Mouse (Mus musculus) cerebral cortex, adult 2 months (tissue): ENCODE data around the gene Efna5.

Experiments used
- WGBS: fragments of 180-500 bp; shearing (Covaris S2); methylation state at CpG from one replicate; pipeline ENCODE4 v1.1.7; 2018; 5-methylcytosine and 5-hydroxymethylcytosine counted together

The Efna5 gene

DNA sequence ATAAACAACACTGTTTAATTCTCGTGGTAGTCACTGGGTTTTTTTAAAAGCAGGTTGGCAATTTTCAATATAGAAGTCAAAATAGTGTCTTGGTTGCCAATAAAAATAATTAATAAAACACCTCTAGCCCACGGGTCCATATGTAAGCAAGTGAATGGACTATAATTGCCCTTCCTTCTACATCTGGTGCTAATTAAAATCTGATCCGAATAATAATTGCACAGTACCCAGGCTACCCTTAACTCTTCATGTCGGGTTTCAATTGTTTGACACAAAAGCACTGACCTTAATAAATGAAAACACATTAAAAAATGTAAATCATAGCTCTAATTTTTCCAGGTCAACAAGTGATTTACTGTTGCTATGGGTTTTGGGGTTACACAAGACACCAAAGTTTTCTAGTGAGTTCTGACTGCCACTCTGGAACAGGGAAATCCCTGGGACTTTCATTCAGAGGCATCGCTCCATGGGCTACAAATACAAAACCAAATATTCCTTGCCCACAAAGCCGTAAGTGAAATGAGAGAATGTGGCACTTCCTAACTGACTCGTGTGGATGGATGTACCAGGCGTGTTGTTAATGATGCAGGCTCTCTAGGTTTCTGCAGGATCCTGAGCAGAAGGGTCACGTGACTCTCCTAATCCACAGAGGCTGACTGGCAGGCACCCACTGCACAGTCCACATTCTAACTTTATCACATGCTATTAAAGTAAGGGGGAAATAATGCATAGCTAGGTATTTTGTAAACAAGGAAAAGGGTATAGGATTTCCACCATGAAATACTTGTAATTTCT is 178.9 kb downstream of the Efna5 start:
- WGBS: 70% methylated on average over 9 of the region's 9 CpGs

DNA sequence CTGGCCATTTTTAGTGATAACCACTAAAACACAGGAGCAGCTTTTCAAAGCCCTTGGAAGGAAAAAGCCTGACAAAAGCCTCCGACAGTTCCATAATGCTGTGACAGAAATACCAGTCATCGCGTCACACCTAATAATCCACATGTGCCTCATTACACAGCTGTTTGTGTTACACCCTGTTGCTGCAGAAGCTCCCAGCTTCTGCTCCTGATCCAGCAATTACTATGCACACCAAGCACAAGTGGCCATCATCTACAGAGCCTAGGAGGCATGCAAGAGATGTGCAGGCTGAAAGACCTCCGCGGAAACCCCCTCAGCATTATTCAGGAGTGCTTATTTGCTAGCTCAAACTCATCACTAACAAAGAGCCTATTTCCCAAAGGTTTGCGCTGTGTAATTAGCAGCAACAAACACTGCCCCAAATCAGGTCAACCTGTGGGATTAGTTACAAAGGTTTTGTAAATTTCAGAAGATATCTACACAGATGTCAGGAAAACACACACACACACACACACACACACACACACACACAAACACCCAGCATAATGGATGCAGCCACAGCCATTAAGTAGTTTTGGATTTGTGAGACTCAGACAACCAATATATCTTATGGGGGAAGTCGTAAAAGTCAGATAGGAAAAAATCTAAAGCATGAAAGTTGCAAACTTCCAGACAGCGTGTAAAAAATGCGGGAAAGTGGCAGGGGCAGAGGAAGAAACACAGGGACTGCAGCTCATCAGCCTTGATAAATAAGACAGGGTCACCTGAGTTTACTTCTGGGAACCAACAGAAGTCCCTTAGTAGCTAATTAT is 180.1 kb downstream of the Efna5 start:
- 72% methylated on average over 9 of the region's 9 CpGs for WGBS

DNA sequence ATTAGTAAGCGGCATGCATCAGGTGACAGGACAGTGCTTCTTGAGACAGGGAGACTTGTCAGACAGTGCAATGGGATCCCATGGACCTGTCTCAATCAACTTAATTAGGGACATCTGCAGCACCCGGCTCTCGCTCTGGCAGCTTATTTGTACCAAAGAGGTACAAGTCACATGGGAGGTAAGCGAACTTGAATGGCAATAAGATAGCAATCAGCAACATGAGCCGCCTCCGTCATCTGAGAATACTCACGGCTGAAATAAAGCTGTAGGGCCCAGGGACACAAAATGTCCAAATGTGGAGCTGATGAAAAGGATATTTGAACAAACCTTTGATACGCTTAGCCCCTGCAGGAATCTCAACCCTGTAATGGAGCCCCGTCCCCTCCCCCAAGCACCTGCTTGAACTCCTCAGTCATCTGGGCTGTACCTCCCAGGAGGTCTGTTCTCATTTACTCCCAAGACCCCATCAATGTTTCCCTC is 186.1 kb downstream of the Efna5 start:
- 91% methylated on average over 9 of the region's 9 CpGs for WGBS

DNA sequence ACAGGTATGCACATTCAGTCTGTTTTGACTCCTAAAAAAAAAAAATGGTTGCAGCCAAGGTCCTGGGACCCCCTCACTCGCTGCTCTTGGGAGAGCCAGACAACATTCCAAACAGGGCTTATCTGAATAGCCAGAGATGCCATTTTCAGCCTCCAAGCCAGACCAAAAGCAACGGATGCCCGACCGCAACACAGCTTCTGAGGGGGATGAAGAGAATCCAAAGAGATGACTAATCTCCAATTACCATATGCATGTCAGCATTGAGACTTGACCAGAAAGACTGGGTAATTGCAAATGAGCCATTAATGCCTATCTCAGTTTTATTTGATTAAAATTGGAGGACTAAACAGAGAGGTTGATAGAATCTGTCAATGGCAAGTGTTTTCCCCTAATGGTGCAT is 188.9 kb downstream of the Efna5 start:
- 32% methylated on average over 4 of the region's 4 CpGs for WGBS

DNA sequence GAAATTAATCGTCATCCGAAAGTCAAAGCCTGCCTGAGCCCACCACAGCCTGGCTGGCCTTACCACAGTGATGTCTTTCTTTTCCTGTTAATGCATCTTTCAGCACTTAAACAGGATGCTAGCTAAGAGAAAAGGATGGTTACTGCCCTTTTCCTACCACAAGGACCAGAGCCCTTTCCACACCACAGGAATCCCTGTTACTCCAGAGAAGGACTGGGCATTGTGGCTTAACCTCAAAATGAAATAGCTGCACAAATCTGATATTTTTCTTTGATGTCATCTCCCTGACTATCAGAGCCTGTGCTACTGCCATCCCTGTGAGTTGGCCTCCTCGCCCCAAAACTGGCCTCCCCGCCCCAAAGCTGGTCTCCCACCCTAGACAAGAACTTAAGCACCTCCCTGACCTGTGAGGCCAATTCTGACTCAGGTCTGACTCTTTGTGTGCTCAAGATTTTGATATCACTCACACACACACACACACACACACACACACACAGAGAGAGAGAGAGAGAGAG is 189.9 kb downstream of the Efna5 start:
- WGBS: 93% methylated on average over 4 of the region's 4 CpGs

DNA sequence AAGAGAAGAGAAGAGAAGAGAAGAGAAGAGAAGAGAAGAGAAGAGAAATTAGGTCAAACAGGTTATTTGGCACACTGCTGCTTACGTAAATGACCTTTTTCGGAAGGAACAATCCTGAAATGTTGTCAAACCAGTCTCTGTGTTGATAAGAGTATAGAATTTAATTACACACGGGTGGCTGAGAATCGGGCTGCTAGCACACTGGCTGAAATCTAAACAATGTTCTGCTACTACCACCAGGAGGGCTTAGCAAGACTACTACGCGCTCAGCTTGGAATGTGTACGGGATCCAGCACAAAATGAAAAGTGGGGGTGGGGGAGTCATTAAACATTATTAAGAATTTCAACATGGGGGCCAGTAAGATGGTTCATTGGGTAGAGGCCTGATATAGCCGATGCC is 190.9 kb downstream of the Efna5 start:
- 72% methylated on average over 8 of the region's 8 CpGs for WGBS

DNA sequence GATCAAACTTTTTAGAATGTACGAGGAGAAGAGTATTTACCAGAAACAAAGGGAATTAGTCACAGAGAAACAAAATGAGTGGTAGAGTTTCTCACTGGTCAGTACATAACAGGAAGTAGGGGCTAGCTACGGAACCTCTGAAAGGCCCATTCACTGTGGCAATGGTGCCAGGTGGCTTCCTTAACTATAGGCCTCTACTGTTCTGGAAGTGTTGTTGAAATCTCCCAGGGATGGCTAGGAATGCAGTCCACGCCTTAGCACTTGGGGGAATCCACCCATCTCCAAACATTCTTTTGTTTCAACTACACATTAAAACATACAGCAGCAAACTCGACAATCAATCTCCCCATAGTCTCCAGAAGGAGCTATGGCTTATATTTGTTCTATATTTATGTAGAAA is 191.5 kb downstream of the Efna5 start:
- WGBS: 78% methylated on average over 4 of the region's 4 CpGs

DNA sequence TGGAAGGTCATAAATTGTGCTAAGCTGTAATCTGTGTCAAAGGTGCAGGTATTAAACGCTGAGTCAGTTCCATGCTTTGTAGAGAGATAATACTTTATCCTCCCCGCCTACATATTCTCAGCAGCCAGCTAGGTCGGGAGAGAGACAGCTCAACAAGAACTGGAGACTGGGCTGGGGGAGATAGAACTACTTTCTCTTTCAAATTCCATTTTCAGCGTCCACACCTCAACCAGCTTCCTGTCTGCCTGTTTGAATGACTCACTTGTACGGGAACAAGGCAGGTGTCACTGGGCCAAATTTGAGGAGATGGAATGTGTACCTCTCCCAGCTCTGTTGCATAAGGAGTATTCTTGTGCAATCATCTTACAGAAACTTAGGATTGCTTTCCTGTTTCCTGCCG is 193.7 kb downstream of the Efna5 start:
- 42% methylated on average over 6 of the region's 6 CpGs for WGBS

DNA sequence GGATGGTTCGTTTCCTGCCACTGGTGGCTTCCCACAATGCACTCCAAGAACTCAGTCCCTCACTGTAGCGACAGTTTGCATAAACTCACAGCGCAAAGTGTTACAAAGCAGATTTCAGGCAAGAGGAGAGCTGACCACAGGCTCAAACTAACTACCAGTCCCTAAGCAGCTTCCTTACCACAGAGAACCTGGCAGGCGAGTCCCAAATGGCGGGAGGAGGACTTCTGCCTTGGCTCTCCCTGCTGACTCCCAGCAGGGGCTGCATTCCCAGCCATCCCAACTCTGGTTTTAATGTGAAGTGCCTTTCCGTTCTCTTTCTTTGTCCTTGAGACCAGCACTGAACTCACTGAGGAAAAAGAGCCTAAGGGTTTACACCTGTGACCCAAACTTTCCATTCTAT is 195.9 kb downstream of the Efna5 start:
- 85% methylated on average over 6 of the region's 6 CpGs for WGBS

DNA sequence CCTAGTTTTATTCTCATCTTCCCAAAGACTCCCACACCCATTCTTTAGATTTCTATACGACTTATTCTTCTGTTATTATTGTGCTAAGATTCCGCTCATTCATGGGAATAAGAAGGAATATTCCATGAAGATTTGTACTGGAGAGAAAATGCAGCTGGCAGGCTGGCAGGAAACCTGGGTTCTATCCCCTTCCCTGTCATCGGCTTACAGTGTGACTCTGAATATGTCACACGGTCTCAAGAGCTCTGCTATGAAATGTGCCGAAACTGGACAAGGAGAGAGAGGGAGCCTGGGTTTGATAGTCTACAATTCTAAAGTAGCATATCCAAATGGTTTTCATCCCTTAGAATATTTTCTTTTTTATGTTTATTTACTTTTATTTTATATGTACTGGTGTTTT is 198.0 kb downstream of the Efna5 start:
- 88% methylated on average over 5 of the region's 5 CpGs for WGBS

DNA sequence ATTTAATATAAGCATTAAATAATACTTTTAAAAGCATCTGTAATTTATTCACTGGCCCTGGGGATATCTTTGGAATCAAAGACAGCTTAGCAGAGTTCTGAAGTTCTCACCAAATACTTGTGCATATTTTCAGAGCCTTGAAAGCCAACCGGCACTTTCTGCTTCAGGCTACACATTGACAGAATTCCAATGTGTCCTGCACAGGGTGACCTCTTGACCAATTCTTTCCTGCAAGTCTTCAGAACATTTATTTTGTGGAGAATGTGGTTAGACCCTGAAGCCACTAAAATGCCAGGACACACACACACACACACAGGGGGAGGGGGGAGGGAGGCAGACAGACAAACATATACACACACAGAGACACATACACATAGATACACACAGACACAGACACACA is 199.4 kb downstream of the Efna5 start:
- 75% methylated on average over 1 of the region's 1 CpGs for WGBS

DNA sequence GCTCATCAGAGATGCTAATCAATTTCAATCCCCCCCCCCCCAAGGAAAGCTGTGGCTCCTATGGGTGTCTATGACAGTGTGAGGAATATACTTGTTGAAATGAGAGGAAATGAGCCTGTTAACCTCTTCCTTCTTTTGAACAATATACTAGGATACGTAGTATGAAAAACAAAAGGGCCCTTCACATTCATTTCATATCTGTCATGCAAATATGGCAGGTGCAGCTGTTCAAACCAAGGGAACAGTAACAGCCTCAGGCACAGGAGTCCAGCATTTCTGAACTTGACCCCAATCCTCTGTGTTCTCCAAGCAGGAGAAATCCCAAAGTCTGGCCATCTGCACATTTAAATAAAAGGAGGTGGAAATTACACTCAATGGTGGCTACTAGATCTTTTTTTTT is 200.4 kb downstream of the Efna5 start:
- 94% methylated on average over 1 of the region's 1 CpGs for WGBS

DNA sequence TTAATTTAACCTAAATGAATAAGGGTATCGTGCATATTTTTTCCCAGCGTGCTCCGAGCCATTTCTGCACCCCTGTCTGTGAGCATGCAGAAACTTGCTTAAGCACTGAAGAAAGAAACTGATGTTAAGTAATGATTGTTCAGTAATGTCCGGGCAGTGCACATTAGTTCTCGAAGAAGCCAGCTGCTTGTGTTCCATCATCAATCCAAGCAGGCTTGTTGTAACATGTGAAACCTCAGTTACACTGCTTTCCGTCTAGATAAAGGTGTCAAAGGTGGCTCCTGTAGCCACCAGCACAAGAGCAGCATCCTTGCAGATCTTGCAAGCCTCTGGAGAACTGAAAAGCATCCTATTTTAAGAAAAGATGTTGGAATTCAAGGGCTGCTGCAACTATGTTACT is 204.3 kb downstream of the Efna5 start:
- 90% methylated on average over 6 of the region's 6 CpGs for WGBS

DNA sequence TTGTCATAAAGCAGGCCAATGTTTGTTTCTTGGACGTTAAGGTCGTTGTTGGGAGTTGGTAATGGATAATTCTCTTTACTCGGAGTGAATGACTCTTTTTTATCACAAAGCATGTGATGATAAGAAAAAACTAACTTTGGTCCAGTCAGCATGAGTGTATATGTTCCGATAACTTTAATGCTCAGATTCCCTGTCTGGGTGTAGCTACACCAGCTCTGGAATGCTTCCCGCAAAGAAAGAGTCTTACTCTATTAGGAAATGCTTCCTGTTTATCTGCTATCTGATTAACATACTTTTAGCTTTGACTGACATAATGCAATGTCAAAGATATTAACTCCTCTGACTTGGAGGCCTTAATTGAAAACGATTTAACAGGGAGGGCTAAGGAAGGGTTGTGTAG is 204.7 kb downstream of the Efna5 start:
- WGBS: 71% methylated on average over 6 of the region's 6 CpGs

DNA sequence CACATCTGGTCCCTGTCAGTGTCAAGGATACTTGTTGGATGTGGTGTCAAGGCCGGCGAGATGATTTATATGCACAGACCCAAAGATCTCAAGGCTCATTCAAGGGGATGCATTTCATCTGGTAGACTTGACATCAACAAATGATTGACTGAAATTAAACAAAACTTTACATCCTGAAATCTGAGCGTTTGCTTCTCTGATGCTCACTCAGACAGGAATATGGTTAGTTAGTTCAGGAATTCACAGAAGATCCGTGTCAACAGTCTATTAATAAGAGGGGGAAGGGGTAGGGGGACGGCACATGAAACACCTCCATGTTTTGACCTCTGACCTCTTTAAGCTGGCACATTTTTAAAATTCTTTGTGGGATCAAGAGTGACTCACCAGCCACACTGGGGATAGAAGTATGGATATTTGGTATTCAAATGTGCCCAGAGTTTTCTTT is 205.3 kb downstream of the Efna5 start:
- 82% methylated on average over 5 of the region's 5 CpGs for WGBS

DNA sequence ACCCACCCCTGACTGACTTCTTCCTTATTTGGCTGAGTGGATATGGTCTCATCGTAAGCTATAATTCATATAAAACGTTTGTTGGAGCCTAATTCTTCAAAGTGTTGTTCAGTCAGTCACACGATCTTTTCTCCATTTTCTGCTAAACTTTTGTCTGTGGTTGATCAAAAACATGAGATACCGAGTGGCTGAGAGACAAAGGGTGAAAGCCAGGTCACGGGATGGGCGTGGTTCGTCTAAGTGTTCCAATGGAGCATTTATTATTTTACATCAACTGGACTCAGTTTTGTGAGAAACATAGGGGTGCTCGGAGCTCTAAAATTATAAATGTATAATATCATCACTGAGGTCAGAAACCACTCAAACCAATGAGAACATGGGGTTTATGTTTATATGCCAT is 209.0 kb downstream of the Efna5 start:
- WGBS: 84% methylated on average over 8 of the region's 8 CpGs

DNA sequence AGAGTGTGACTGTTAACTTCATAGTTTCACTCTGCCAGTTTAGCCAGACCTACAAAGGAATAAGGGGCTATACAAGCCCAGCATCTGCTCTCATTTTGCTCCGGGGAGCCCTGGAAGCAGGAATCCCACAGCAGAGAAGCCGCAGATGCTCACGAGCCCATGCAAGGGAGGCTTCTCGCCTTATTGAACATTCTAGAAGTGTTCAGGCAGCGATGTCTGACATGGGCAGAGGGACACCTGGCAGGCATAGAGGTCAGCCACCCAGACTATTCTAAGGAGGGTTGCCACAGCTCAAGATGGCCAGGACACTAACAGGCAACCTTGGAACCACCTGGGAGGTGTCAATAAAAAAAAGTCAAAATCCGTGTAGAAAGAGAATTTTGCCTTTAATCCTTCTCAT is 214.4 kb downstream of the Efna5 start:
- 60% methylated on average over 6 of the region's 6 CpGs for WGBS

DNA sequence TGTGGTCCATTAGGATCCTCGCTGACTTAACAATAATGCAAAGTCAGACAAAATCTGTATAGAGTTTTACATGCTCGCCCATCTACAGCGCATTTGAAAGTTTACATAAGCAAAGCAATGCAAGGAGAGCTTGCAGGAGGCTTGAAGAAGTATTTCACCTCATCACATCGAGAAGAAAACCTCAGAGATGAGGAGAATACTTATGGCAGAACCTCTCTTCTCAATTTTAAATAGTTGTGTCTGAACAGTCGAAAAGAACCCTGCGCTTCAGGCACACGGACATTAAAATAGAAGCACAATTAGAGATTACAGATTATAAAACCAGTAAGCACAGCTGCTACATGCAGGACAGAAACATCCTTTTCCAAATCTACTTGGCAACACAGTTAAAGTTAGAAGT is 215.3 kb downstream of the Efna5 start:
- 61% methylated on average over 7 of the region's 7 CpGs for WGBS

DNA sequence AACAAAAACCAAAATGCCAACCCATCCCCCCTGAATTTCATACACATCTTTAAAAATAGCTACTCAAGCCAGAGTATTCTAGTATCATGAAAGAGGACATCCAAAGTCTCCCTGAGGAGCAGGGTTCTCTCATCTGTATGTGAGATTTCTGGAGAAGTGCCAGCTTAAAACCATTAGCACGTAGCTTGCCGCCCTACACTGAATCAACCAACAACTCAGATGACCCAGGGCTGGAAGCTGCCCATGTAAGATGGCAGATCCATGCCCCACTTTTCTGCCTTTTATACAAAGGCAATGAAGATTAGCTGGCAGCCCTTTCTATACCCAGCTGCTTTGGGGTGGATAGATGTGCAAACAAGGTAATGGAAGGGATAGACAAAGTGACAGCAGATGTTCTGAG is 216.4 kb downstream of the Efna5 start:
- WGBS: 82% methylated on average over 2 of the region's 2 CpGs

DNA sequence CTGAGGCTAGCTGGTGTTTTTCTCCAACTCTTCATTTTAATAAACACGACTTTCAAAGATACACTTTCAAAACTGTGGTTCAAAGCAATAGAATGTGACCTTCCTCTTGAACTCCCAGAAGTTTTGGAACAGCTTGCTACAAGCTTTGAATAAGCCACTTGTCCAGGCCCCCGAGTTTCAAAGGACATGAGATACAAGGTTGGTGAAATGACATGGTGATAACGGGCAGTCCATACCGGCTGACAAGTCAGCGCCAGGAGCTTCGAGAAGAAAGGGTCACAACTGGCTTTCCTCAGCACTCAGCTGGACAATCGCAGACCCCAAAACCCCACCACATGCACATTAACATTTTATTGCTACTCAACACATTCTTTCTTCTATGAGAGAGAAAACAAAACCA is 219.3 kb downstream of the Efna5 start:
- WGBS: 85% methylated on average over 7 of the region's 7 CpGs

DNA sequence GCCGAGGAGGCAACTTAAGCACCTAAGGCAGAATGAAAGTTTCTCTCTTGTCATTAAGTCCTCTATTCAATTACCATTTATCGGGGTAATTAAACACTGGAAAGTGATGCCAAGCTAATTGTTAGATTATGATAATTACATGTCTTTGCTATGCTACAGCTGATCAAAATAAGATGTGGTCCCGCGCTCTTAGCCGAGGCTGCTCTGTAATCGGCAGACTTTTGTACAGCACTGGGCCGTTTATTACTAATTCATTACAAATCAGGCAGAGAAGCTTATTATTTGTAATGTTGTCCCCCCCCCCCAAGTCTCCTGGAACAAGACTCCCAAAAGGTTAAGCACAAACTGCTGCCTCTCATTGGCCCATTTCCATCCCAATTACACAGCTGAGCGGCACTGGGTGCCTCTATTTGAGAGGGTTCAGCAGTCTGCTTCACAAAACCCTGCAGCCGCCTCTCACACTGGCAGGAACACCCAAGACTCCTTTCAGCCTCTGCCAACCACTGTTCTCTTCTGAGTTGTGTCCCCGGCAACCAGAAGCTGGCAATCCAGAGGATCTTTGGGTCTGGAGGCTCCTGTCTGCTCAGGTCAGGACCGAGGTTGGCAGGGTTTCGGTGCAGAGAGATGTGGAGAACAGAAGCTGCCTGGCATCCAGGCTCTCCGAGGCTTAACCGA is 221.5 kb downstream of the Efna5 start:
- 58% methylated on average over 14 of the region's 14 CpGs for WGBS
